23 mouse cellular contexts compared by ENCODE assay signal in the genomic region with DNA sequence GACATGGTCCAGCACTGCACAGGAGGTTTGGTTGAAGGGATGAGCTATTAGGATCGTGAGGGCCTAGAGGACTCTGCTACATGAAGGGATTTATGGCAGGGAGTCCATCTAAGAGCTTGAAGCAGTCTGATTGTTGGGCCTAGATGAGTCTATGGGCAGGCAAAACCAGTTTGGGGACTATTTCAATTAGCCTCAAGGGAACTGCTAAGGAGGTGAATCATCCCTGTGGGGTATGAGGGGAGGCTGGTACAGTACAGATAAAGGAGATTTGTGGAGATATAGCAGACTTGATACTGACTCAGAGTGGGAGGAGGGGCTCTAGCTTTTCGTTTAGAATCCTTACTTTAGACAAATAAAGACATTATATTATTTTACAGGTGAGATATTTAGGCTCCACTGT. TPM values are rescaled to one million over a fixed set of nuclear protein-coding genes. Genes with fewer than 3 reads are reported as not detected.
A peak's percentile ranks its signal among the peaks of the same experiment; 100 is the strongest.
DNase-seq lines count a peak whose midpoint lies in the region; ATAC-seq and TF ChIP-seq lines count a peak whose summit lies in the region.
"Had no signal": no experiment of that assay in that cellular context is flagged by ENCODE, and none has a peak within 500 bp of the region (broad histone marks: within the 10 kb centered on the region; RNA-seq: fewer than 3 reads in every experiment).

No protein-coding gene starts in this region.

- no peaks in the 10 kb centered on the region for H3K9me3 ChIP-seq in kidney, embryonic 16.5 days (ENCODE audit: low read length)
- H3K9me3 ChIP-seq: embryonic facial prominence, embryonic 12.5 days; embryonic facial prominence, embryonic 15.5 days; hindbrain, embryonic 12.5 days; hindbrain, embryonic 15.5 days had no signal

- ATAC-seq in kidney, embryonic 16.5 days (ENCODE audit: low FRiP score, low TSS enrichment), result peak; percentile 63
- ATAC-seq: forebrain, embryonic 14.5 days had no signal

- TF ChIP-seq POLR2A in heart, adult 2 months (IDR thresholded peaks at IDR 0.05; ENCODE audit: insufficient read depth, low read depth, low read length), result no peak

- H3K4me1 ChIP-seq in heart, adult 2 months (ENCODE audit: control insufficient read depth, insufficient read depth, low read length), result peaks cover 3% of the 10 kb centered on the region
- H3K4me1 ChIP-seq in kidney, embryonic 16.5 days (ENCODE audit: insufficient read depth, low read length), result peaks cover 12% of the 10 kb centered on the region
- H3K4me1 ChIP-seq: hindbrain, embryonic 12.5 days; hindbrain, embryonic 15.5 days had no signal

- no peak overlapping the region for H3K4me3 ChIP-seq in heart, adult 2 months
- H3K4me3 ChIP-seq in kidney, embryonic 16.5 days (ENCODE audit: low read length), result no peak overlapping the region
- H3K4me3 ChIP-seq: embryonic facial prominence, embryonic 12.5 days; embryonic facial prominence, embryonic 15.5 days; hindbrain, embryonic 12.5 days; hindbrain, embryonic 15.5 days had no signal

- no peak for TF ChIP-seq CTCF in heart, adult 2 months (IDR thresholded peaks at IDR 0.05)

- TF ChIP-seq EP300 in heart, adult 2 months (IDR thresholded peaks at IDR 0.05; ENCODE audit: insufficient read depth, low read depth, low read length), result no peak

- H3K9ac ChIP-seq in heart, adult 2 months (ENCODE audit: low read depth, low read length), result no peak overlapping the region
- H3K9ac ChIP-seq in kidney, embryonic 16.5 days (replicated peaks; ENCODE audit: low read length), result no peak overlapping the region
- H3K9ac ChIP-seq: embryonic facial prominence, embryonic 12.5 days; embryonic facial prominence, embryonic 15.5 days; hindbrain, embryonic 12.5 days; hindbrain, embryonic 15.5 days had no signal

- 71% methylated on average over 2 of the region's 2 CpGs for WGBS in heart, adult 2 months
- 63% methylated on average over 2 of the region's 2 CpGs for WGBS in kidney, embryonic 16.5 days

- no peak overlapping the region for H3K27ac ChIP-seq in heart, adult 2 months
- H3K27ac ChIP-seq in kidney, embryonic 16.5 days (ENCODE audit: low read length), result no peak overlapping the region
- H3K27ac ChIP-seq: embryonic facial prominence, embryonic 12.5 days; embryonic facial prominence, embryonic 15.5 days; hindbrain, embryonic 12.5 days; hindbrain, embryonic 15.5 days had no signal

- intact Hi-C loops in heart, adult 2 months (cut with DNase I), result no loop called here

- H3K4me2 ChIP-seq in kidney, embryonic 16.5 days (replicated peaks; ENCODE audit: low read depth, low read length), result no peak overlapping the region
- H3K4me2 ChIP-seq: embryonic facial prominence, embryonic 12.5 days; embryonic facial prominence, embryonic 15.5 days; heart, embryonic 11.5 days; hindbrain, embryonic 12.5 days; hindbrain, embryonic 15.5 days had no signal

- H3K27me3 ChIP-seq in heart, adult 2 months (ENCODE audit: control insufficient read depth, insufficient read depth, low read length), result no peaks in the 10 kb centered on the region
- no peaks in the 10 kb centered on the region for H3K27me3 ChIP-seq in kidney, embryonic 16.5 days (ENCODE audit: insufficient read depth, low read length)
- H3K27me3 ChIP-seq: CH12.LX; embryonic facial prominence, embryonic 12.5 days; embryonic facial prominence, embryonic 15.5 days; hindbrain, embryonic 12.5 days; hindbrain, embryonic 15.5 days had no signal

- H3K36me3 ChIP-seq in heart, adult 2 months (ENCODE audit: control insufficient read depth, insufficient read depth, low read length), result no peaks in the 10 kb centered on the region
- H3K36me3 ChIP-seq in kidney, embryonic 16.5 days (ENCODE audit: insufficient read depth, low read length), result no peaks in the 10 kb centered on the region
- H3K36me3 ChIP-seq: embryonic facial prominence, embryonic 12.5 days; embryonic facial prominence, embryonic 15.5 days; hindbrain, embryonic 12.5 days; hindbrain, embryonic 15.5 days had no signal

- H3K79me2 ChIP-seq in heart, adult 2 months (replicated peaks; ENCODE audit: control insufficient read depth, insufficient read depth, low read length), result no peaks in the 10 kb centered on the region

- DNase-seq in heart, adult 11 months, result peak; percentile 49
- no peak for DNase-seq in heart, adult 2 months
- DNase-seq in kidney, postnatal 14 days, result no peak
- DNase-seq in urinary bladder, postnatal 14 days (ENCODE audit: low spot score), result peak; percentile 50
- DNase-seq in urinary bladder, postnatal 4 days (ENCODE audit: low spot score in 2 of 2), result no peak
- no peak for DNase-seq in thymus, postnatal 25 days
- DNase-seq: adrenal gland, adult 2 months; adrenal gland, postnatal 14 days; B cell, adult 2 months; cerebellum, adult 11 months; cerebellum, adult 2 months; cerebellum, adult 9-11 months; cerebellum, postnatal 25 days; gastrocnemius, postnatal 25 days had no signal

RNA-seq across cellular contexts. Expression of gene Plau, which starts 14.0 kb away (rescaled TPM):
- total RNA-seq in heart, adult 2 months (2021), result 1 to 10 TPM; 3.4 to 6.2 TPM
- polyA plus RNA-seq in heart, adult 2 months (2012; rRNA removed), result 1.8 and 3.5 TPM in 2 replicates
- 21.7 and 21.8 TPM in 2 replicates for polyA plus RNA-seq in kidney, embryonic 16.5 days (2015; fragmentation: Nextera tagmentation; extraction: Ambion mirVana)
- total RNA-seq: MEL had no signal

RNA-seq across cellular contexts. Expression of gene Camk2g, which starts 56.6 kb away (rescaled TPM):
- total RNA-seq in heart, adult 2 months (2021), result 10 to 100 TPM; 36.8 to 41.0 TPM
- polyA plus RNA-seq in heart, adult 2 months (2012; rRNA removed), result 37.0 and 54.6 TPM in 2 replicates
- polyA plus RNA-seq in kidney, embryonic 16.5 days (2015; fragmentation: Nextera tagmentation; extraction: Ambion mirVana), result 41.7 and 46.0 TPM in 2 replicates

Comparison
In these comparisons a context has a peak if more than half of its experiments do, and no peak if none do; other contexts are left out.
1. DNase-seq: peak in heart, adult 11 months (single experiment) and urinary bladder, postnatal 14 days (single experiment); none in heart, adult 2 months (0 of 2), kidney, postnatal 14 days (single experiment), urinary bladder, postnatal 4 days (0 of 2) and thymus, postnatal 25 days (single experiment).